Mouse (Mus musculus): ENCODE results near the gene Hsd17b1. TPM values are rescaled to one million over a fixed set of nuclear protein-coding genes. Genes with fewer than 3 reads are reported as not detected.

The Hsd17b1 gene
- polyA plus RNA-seq (2012; rRNA removed) (0.13 and 0.19 TPM in 2 replicates), polyA plus RNA-seq (2014; fragmentation: Nextera tagmentation; extraction: Ambion mirVana) (0.08 and 0.34 TPM in 2 replicates)

DNA sequence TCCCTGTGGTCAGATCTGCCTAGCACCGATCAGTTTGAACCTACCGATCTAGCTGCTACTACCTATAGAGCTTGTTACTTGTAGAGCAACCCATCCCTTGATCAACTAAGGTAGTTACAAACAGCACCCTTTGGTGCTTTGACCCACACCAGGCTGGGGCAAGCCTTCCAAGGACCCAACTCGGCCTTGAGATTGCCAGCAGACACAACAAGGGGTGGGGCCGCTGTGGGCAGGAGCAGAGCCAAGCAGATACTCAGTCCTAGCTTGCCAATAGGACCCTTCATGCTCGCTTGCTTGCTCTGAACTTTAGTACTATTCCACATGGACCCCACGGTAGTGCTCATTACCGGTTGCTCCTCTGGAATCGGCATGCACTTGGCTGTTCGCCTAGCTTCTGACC lies at the start of gene Hsd17b1:
Gene Hsd17b1 (plus strand): TSS at position 291 of the 400 bp plus-strand sequence.
- no peak within 1 kb of the TSS for H3K27ac ChIP-seq
- no peak for ATAC-seq (ENCODE audit: insufficient read depth)
- H3K4me3 ChIP-seq (ENCODE audit: insufficient read depth in 1 of 2, low read depth in 2 of 2, low read length in 2 of 2) = no peak within 1 kb of the TSS
- H3K4me2 ChIP-seq (ENCODE audit: low read depth) = no peak within 1 kb of the TSS
- peaks cover 9 to 12% of the 10 kb centered on the region in 2 experiments for H3K4me1 ChIP-seq (replicated peaks; ENCODE audit: control insufficient read depth in 2 of 2, insufficient read depth in 2 of 2, low read length in 1 of 2)
- H3K36me3 ChIP-seq (replicated peaks; ENCODE audit: control insufficient read depth, insufficient read depth, low read depth) = no peaks in the 10 kb centered on the region
- WGBS (ENCODE audit: insufficient replicate concordance) = 66% methylated on average over 9 of the region's 9 CpGs
- H3K27me3 ChIP-seq (ENCODE audit: control insufficient read depth, insufficient read depth, low read length) = peaks cover 39% of the 10 kb centered on the region
- no peak for DNase-seq (ENCODE audit: low read depth in 3 of 3, low spot score in 3 of 3)
- no peak for TF ChIP-seq EP300 (IDR thresholded peaks at IDR 0.05; ENCODE audit: low read depth)
- no peak for TF ChIP-seq CTCF (IDR thresholded peaks at IDR 0.05; ENCODE audit: low read depth)
- no peak within 1 kb of the TSS for H3K9ac ChIP-seq (replicated peaks)
- no peaks in the 10 kb centered on the region for H3K9me3 ChIP-seq (ENCODE audit: control insufficient read depth, low read length)

DNA sequence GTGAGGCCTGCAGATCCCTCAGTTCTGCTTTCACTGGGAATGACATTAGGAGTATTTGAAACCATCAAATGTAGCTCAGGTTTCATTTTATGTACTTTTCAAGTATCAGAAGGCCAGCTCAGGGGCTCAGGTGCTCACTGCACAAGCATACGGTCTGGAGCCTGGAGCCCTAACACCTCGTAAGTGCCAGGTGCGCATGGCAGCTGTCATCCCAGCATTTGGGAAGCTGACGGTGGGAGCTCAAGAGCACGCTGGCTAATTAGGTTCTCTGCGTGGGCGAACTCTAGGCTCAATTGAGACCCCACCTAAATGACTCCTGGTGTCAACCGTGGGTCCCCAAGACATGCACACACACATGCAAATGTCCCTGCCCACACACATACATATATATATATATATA lies 48.9 kb upstream of the Hsd17b1 start:
- TF ChIP-seq CTCF (IDR thresholded peaks at IDR 0.05; ENCODE audit: low read depth) (no peak), EP300 (IDR thresholded peaks at IDR 0.05; ENCODE audit: low read depth) (no peak)
- ATAC-seq (ENCODE audit: insufficient read depth) (no peak), DNase-seq (ENCODE audit: low read depth in 3 of 3, low spot score in 3 of 3) (no peak)
- no peak overlapping the region for H3K27ac ChIP-seq
- H3K4me3 ChIP-seq (ENCODE audit: insufficient read depth in 1 of 2, low read depth in 2 of 2, low read length in 2 of 2) = no peak overlapping the region
- 91% methylated on average over 8 of the region's 8 CpGs for WGBS (ENCODE audit: insufficient replicate concordance)
- H3K27me3 ChIP-seq (ENCODE audit: control insufficient read depth, insufficient read depth, low read length) = no peaks in the 10 kb centered on the region
- peaks cover 87% of the 10 kb centered on the region for H3K36me3 ChIP-seq (replicated peaks; ENCODE audit: control insufficient read depth, insufficient read depth, low read depth)
- no peak overlapping the region for H3K9ac ChIP-seq (replicated peaks)
- no peak overlapping the region for H3K4me2 ChIP-seq (ENCODE audit: low read depth)
- no peaks in the 10 kb centered on the region for H3K4me1 ChIP-seq (replicated peaks; ENCODE audit: control insufficient read depth in 2 of 2, insufficient read depth in 2 of 2, low read length in 1 of 2)
- no peaks in the 10 kb centered on the region for H3K9me3 ChIP-seq (ENCODE audit: control insufficient read depth, low read length)

DNA sequence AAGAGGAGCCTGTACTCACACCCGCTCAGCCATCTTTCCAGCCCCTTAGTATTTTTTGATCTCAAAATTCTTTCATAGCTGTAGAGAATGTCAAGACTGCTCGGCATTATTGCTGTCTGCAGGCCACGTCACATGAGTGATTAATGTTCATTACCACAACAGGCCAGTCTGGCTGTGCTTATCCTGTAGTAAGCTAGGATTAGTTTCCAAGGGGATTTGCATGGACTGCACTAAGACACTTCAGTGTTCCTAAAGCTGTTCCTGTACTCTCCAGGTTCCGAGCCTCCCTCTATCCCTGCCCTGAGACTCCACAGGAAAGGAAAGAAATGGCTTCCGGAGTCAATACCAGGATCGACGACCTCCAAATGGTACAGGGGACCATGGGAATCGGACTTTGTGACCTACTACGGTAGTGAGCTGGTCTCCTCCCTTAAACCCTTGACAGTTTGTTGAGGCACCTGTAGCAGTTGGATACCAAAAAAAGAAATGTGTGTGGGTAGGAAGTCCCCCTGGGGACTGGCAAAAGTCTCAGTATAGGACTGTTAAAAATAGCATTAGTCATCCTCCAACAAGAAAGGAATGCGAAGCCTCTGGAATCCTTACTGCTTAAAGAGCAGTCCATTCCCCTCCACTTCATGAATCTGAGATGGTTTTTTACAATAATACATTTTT lies 47.9 kb upstream of the Hsd17b1 start:
- Histone ChIP-seq H3K36me3 (replicated peaks; ENCODE audit: control insufficient read depth, insufficient read depth, low read depth) (peaks cover 88% of the 10 kb centered on the region), H3K4me1 (replicated peaks; ENCODE audit: control insufficient read depth in 2 of 2, insufficient read depth in 2 of 2, low read length in 1 of 2) (no peaks in the 10 kb centered on the region), H3K9ac (replicated peaks) (no peak overlapping the region), H3K27ac (no peak overlapping the region), H3K4me2 (ENCODE audit: low read depth) (no peak overlapping the region), H3K9me3 (ENCODE audit: control insufficient read depth, low read length) (no peaks in the 10 kb centered on the region), H3K4me3 (ENCODE audit: insufficient read depth in 1 of 2, low read depth in 2 of 2, low read length in 2 of 2) (no peak overlapping the region), H3K27me3 (ENCODE audit: control insufficient read depth, insufficient read depth, low read length) (no peaks in the 10 kb centered on the region)
- DNase-seq (ENCODE audit: low read depth in 3 of 3, low spot score in 3 of 3) = no peak
- WGBS (ENCODE audit: insufficient replicate concordance) = 92% methylated on average over 10 of the region's 10 CpGs
- no peak for ATAC-seq (ENCODE audit: insufficient read depth)
- no peak for TF ChIP-seq EP300 (IDR thresholded peaks at IDR 0.05; ENCODE audit: low read depth)
- TF ChIP-seq CTCF (IDR thresholded peaks at IDR 0.05; ENCODE audit: low read depth) = no peak

DNA sequence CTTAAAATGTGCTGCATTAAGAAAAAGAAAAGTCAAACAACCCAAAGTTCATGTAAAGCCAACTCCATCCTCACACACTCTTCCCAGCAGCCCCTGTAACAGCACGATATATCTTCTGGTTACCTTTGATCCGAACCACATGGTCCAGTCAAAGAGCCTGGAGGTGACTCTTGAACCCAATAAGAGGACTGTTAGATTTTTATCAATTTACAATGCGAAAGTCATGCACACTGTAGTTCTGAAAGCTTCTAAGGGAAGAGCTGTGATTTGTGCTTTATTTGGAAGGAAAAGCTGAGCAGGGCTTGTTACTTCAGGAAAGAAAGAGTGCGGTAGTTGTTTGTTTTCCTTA lies 47.4 kb upstream of the Hsd17b1 start:
- Histone ChIP-seq H3K9ac (replicated peaks) (no peak overlapping the region), H3K27ac (no peak overlapping the region), H3K4me3 (ENCODE audit: insufficient read depth in 1 of 2, low read depth in 2 of 2, low read length in 2 of 2) (no peak overlapping the region), H3K27me3 (ENCODE audit: control insufficient read depth, insufficient read depth, low read length) (no peaks in the 10 kb centered on the region), H3K36me3 (replicated peaks; ENCODE audit: control insufficient read depth, insufficient read depth, low read depth) (peaks cover 87% of the 10 kb centered on the region), H3K9me3 (ENCODE audit: control insufficient read depth, low read length) (no peaks in the 10 kb centered on the region), H3K4me1 (replicated peaks; ENCODE audit: control insufficient read depth in 2 of 2, insufficient read depth in 2 of 2, low read length in 1 of 2) (no peaks in the 10 kb centered on the region), H3K4me2 (ENCODE audit: low read depth) (no peak overlapping the region)
- WGBS (ENCODE audit: insufficient replicate concordance) = 83% methylated on average over 4 of the region's 4 CpGs
- ATAC-seq (ENCODE audit: insufficient read depth) = no peak
- DNase-seq (ENCODE audit: low read depth in 3 of 3, low spot score in 3 of 3) = no peak
- no peak for TF ChIP-seq CTCF (IDR thresholded peaks at IDR 0.05; ENCODE audit: low read depth)
- no peak for TF ChIP-seq EP300 (IDR thresholded peaks at IDR 0.05; ENCODE audit: low read depth)

DNA sequence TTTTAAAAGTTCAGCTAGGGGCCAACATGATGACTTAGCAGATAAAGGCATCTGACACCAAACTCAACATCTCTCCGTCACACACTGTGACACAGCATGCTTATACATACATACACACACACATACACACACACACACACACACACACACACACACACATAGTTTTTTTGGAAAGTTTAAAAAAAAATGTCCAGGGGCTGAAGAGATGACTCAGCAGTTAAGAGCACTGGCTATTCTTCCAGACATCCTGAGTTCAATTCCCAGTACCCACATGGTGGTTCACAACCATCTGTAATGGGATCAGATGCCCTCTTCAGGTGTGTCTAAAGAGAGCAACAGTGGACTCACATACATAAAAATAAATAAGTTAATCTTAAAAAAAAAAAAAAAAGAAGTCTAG lies 46.7 kb upstream of the Hsd17b1 start:
- no peak for DNase-seq (ENCODE audit: low read depth in 3 of 3, low spot score in 3 of 3)
- Histone ChIP-seq H3K27ac (no peak overlapping the region), H3K4me2 (ENCODE audit: low read depth) (no peak overlapping the region), H3K36me3 (replicated peaks; ENCODE audit: control insufficient read depth, insufficient read depth, low read depth) (peaks cover 86% of the 10 kb centered on the region), H3K27me3 (ENCODE audit: control insufficient read depth, insufficient read depth, low read length) (no peaks in the 10 kb centered on the region), H3K4me1 (replicated peaks; ENCODE audit: control insufficient read depth in 2 of 2, insufficient read depth in 2 of 2, low read length in 1 of 2) (no peaks in the 10 kb centered on the region), H3K4me3 (ENCODE audit: insufficient read depth in 1 of 2, low read depth in 2 of 2, low read length in 2 of 2) (no peak overlapping the region), H3K9me3 (ENCODE audit: control insufficient read depth, low read length) (no peaks in the 10 kb centered on the region), H3K9ac (replicated peaks) (no peak overlapping the region)
- 93% methylated on average over 1 of the region's 1 CpGs for WGBS (ENCODE audit: insufficient replicate concordance)
- no peak for TF ChIP-seq CTCF (IDR thresholded peaks at IDR 0.05; ENCODE audit: low read depth)
- no peak for TF ChIP-seq EP300 (IDR thresholded peaks at IDR 0.05; ENCODE audit: low read depth)
- ATAC-seq (ENCODE audit: insufficient read depth) = no peak
